Mouse (Mus musculus): ENCODE data around the gene Eya4.

The Eya4 gene

GRCm38 (mm10) chr10:23350011-23350911 is at the start of gene Eya4:
TSS of gene Eya4 (minus strand) at chr10:23350786.
- DNase-seq (ENCODE audit: low read depth in 1 of 2, low spot score in 2 of 2), result no peak

DNA sequence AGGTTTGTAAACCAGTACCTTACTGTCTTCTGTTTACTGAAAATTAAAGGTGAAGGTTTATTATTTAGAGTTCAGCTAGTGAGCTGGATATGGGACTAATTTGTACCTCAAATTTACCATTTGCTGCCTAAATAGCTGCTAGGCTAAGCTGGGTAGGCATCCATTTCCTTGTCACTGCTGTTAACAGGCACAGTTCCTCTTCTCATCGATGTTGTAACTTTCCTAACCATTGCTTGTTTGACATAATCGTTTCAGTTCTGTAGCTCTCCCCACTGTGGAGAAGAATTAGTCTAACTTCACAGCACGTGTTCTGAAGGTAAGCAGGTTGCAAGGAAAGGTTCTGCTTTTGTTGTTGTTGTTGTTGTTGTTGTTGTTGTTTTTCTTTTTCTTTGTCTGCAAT is 44.8 kb upstream of the Eya4 start:
- no peak for DNase-seq (ENCODE audit: low read depth in 1 of 2, low spot score in 2 of 2)

- no peak for DNase-seq (ENCODE audit: low read depth in 1 of 2, low spot score in 2 of 2)
These were observed 44.1 kb upstream of the Eya4 start for GRCm38 (mm10) chr10:23394556-23395245.

DNA sequence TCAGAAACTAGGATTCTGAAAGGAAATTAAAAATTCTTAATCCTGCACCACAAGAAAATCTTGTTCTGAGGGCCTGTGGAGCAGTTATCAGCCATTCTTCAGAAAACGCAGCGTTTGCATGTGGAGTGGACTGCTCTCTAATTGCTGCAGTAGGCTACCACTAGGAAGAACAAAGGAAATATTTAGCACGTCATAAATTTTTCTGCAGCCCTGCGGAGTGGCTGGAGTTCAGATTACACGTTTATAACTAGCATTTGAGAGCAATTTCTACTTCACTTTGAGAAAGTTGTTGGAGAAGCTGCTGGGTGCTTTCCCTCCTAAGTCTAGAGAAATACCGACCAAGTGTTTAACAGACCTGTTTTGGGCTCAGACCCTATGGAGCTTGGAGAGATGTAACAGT is 43.6 kb upstream of the Eya4 start:
- no peak for DNase-seq (ENCODE audit: low read depth in 1 of 2, low spot score in 2 of 2)

- no peak for DNase-seq (ENCODE audit: low read depth in 1 of 2, low spot score in 2 of 2)
These were observed 13.3 kb upstream of the Eya4 start for GRCm38 (mm10) chr10:23363866-23364265.

DNA sequence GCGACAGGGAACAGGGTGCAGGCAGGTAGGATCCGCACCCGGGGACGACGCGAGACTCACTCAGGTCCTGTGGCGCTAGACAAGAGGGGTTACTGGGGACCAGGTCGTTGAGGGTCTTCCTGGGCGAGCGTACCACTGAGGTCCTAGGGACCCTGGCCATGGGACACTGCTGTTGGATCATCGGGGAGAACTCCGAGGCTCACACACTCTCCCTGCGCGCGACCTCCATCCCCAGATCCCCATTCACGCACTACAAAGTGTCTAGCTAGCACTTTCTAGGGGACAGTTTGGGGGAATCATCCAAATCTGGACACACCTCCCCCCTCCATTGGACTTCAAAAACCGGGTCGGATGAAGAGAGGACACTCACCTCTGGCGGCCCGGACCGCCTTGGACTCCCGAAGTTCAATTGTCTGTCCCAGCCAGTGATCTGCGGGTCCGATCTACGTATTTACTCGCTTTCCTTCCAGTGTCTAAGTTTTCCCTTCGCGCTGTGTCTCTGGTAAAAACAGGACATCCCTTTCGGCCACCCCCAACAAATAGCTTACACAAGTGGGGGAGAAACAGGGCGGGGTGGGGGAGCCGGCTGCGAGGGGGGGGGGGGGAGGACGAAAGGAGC is 1.1 kb downstream of the Eya4 start:
- no peak for DNase-seq (ENCODE audit: low read depth in 1 of 2, low spot score in 2 of 2)

- no peak for DNase-seq (ENCODE audit: low read depth in 1 of 2, low spot score in 2 of 2)
These were observed 1.6 kb downstream of the Eya4 start for GRCm38 (mm10) chr10:23348893-23349391.

DNA sequence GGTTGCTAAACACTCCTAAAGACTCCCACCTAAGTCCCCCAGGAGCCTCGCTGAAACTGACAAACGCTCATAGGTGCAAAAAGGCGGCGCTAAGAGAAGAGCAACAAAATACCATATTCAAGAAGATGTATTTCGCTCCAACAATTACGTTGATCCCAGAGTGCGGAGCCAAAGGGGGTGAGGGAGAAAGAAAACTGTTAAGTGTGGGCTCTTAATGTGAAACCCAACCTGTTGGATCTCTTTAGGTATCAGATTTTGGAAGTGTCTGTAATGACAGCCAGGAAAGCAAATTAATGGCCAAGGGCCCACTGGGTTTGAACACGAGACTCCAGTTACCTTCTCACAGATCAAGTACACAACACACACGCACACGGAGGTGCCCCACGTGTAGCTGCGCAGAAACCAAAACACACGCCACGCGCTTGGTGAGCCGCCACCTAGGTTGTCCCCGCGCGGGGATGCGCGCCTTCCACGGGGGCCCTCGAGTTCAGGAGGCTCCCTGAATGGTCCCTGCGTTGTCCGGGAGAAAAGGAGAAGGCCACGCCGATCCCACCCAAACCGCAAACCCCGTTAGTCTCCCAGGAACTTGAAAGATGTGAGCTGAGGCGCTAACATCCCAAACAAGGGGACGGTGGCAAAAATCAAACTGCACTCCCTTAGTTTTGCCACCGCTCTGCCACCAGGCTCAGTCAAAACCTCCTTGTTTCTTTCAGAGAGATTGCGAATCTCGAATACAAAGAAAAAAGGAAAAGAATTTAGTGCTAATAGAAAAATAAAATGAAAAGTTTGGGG is 2.3 kb downstream of the Eya4 start:
- DNase-seq (ENCODE audit: low read depth in 1 of 2, low spot score in 2 of 2), result no peak

DNA sequence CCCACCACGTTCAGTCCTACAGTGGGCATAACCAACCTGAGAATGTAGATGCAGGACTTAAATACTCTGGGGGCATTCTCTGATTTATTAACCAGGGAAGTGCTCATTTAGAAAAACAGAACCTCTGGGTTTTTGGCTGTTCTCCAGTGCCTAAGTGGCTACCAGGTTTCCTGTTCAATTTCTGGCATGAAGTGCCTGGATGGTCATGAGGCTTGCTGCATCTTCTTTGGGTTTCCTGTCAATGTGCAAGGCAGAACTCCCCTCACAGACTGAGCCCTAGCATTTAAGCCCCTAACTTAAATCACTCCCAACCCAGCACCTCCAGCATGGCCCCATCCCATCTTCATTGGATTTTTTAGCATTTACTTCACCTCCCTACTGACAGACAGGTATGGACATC is 13.3 kb downstream of the Eya4 start:
- DNase-seq (ENCODE audit: low read depth in 1 of 2, low spot score in 2 of 2), result no peak

- no peak for DNase-seq (ENCODE audit: low read depth in 1 of 2, low spot score in 2 of 2)
These were observed 17.8 kb downstream of the Eya4 start for GRCm38 (mm10) chr10:23332768-23333167.

GRCm38 (mm10) chr10:23327651-23328050 is 22.9 kb downstream of the Eya4 start:
- DNase-seq (ENCODE audit: low read depth in 1 of 2, low spot score in 2 of 2), result no peak

DNA sequence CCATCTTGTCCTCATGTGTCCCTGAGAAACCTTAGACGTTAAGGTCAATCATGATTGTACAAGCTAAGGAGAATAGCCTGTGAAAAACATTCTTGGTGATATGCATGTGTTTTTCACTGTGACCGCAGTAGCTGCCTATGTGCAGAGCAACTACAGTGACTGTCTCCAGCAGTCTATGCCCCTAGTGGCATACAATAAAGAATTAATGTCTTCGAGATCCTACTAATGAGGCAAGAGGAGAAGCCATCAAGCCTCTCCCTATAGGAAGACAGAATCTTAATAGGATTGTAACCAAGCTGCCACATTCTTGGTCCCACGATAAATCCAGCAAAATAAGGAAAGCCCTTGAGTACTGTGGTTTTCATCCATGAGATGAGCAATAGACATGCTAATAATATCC is 28.3 kb downstream of the Eya4 start:
- no peak for DNase-seq (ENCODE audit: low read depth in 1 of 2, low spot score in 2 of 2)

DNA sequence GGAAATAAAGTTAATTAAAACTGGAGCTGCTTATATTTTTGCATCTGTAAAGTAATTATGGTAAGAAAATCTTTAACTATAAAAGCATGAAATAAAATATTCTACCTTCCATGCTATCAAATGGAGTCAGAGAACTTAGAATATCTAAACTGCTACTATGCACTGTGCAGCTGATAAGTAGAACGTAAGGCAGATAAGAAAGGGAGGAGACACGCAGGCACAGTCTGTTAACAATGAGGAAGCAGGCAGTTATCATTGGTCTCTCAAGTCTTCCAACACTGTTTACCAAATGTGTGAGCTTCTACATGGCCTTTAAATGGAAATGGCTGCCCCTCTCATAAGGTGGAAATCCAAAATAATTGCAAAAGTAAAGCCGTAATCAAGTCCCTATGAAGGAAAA is 55.0 kb downstream of the Eya4 start:
- DNase-seq (ENCODE audit: low read depth in 1 of 2, low spot score in 2 of 2), result no peak

DNA sequence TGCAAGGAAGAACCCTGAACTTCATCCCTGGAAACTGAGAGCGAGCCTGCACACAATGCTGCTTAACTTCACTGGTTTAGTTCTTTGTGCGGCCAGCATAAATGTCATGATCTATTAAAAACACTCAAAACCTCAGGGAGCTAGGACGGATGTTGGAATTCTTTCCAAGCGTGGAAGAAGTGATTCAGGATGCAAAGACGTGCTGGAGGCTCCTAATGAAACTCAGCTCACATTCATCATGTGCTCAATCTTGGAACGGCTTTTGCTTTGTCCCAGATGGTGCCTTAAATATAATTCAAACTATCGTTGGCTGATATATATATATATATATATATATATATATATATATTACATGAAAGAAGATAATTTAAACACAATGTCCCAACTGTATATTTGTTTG is 58.1 kb downstream of the Eya4 start:
- no peak for DNase-seq (ENCODE audit: low read depth in 1 of 2, low spot score in 2 of 2)

- no peak for DNase-seq (ENCODE audit: low read depth in 1 of 2, low spot score in 2 of 2)
These were observed 73.2 kb downstream of the Eya4 start for GRCm38 (mm10) chr10:23277371-23277770.

GRCm38 (mm10) chr10:23271050-23271621 is 79.5 kb downstream of the Eya4 start:
- no peak for DNase-seq (ENCODE audit: low read depth in 1 of 2, low spot score in 2 of 2)

DNA sequence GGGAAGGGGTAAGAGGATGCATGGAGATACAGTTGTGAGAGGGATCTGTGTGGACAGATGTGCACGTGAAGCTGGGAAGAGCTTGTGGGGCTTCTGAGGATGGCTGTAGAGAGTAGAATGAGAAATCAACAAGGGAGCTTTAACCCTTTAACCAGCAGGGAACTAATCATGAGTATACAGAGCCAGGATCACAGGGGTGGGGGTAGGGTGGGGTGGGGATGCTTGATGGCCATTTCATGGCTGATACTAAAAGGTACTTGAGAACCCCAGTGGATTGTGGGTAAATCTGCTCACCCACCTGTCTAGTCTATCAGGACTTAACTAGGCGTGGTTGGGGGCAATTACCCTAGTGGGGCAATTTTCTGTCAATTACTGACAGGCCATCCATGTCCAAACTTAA is 80.1 kb downstream of the Eya4 start:
- no peak for DNase-seq (ENCODE audit: low read depth in 1 of 2, low spot score in 2 of 2)

DNA sequence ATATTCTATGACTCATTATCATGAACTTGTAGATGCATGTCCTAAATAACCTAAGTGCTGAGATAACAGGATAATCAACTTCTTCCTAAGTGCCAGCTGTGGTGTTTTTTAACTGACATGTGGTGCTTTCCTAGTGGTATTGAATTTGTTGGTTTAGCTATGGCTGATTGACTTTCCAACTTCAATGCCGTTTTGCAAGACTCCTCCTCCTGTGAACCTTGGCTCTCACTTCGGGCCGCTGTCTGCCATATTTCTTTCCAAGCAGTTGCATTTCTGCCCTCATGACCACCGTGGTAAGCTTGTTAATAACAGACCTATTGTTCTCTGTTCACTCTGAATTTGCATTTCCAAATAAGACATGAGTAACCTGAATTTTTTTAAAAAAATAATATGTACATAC is 98.4 kb downstream of the Eya4 start:
- DNase-seq (ENCODE audit: low read depth in 1 of 2, low spot score in 2 of 2), result no peak

DNA sequence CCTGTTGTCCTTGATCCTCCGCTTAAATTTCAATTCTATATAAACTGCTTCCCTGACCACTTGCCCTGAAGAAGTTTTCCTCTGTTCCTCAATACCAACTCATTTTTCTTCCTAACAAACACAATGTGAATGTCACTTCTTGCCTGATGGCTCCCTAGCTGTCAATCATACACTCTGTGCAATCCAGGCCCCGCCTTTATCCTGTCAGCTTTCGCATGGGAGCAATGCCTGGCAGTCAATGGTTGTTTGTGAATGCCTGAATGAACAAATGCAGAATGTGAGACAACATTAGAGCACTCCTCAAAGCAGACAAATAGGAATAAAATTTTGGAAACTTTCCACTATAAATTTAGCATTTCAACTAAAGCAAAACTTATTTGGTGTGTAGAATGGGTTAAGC is 104.1 kb downstream of the Eya4 start:
- DNase-seq (ENCODE audit: low read depth in 1 of 2, low spot score in 2 of 2), result no peak

DNA sequence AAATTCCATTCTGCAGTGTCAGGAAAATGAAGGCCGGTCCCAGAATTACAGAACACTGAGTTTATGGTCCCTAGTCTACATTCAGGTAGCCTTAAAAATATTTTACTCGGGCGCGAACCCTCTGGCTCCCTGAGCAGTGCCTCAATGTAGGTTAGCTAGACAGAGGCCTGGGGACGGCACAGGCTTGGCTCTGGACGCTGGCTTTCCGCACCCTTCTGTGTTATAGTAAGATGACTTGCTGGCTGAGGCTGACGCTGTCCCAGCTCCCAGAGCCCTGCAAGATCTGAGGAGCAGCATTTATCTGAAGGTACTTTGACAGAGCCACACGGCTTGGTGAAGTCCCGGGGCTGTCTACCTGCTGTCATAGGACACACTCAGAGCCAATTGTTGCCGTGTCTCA is 113.7 kb downstream of the Eya4 start:
- DNase-seq (ENCODE audit: low read depth in 1 of 2, low spot score in 2 of 2), result no peak

- no peak for DNase-seq (ENCODE audit: low read depth in 1 of 2, low spot score in 2 of 2)
These were observed 115.2 kb downstream of the Eya4 start for GRCm38 (mm10) chr10:23235405-23235804.

All from monocyte, adult 2 months (primary cell).